Mouse (Mus musculus): ENCODE results near the gene Ccdc117. TPM values are rescaled to one million over a fixed set of nuclear protein-coding genes. Genes with fewer than 3 reads are reported as not detected.

Gene Ccdc117
- polyA plus RNA-seq (2016; fragmentation: Nextera tagmentation; extraction: Ambion mirVana) = 21.3 and 22.6 TPM in 2 replicates

DNA sequence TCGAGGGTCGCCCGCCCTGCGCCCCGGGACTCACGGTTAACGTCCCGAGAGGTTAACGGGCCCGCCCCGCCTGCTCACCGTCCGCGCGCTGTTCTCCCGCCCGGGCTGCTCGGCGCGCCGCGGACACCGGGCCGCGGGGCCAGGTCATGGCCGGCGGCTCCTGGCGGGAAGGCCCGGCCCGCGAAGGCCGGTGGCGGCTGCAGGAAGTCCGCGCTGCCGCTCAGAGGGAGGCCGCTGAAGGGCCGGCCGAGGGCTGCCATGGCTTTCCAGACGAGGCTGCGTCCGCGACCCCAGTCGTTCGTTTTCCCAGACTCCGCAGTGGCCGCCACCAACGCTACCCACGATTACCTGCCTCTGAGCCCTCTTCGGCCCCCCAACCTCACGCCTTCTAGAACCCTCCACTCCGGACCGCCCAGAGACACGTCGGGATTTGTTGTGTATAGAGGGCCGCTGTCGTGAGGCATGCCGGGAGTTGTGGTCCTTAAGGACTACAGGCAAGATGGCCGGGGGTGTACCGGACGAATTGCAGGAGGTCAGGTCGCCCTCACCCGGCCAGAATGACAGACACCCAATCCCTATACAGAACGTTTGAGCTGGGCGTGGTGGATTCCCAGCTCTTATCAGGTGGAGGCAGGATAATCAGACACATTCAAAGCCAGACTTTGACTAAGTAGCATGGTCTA, at the start of gene Ccdc117:
Ccdc117 (minus strand) TSS at position 389 of the 683 bp plus-strand sequence.
- no peaks in the 10 kb centered on the region for H3K27me3 ChIP-seq (ENCODE audit: low read depth, poor library complexity, severe bottlenecking)
- H3K36me3 ChIP-seq = peaks cover 26% of the 10 kb centered on the region
- peak; percentile 90 for DNase-seq (ENCODE audit: low spot score)
- H3K4me3 ChIP-seq = peak within 1 kb of the TSS; percentile 87
- no peaks in the 10 kb centered on the region for H3K9me3 ChIP-seq (replicated peaks)
- WGBS = under 1% methylated on average over 44 of the region's 65 CpGs
- peaks cover 32% of the 10 kb centered on the region for H3K4me1 ChIP-seq
- H3K27ac ChIP-seq (replicated peaks) = peak within 1 kb of the TSS; percentile 92

DNA sequence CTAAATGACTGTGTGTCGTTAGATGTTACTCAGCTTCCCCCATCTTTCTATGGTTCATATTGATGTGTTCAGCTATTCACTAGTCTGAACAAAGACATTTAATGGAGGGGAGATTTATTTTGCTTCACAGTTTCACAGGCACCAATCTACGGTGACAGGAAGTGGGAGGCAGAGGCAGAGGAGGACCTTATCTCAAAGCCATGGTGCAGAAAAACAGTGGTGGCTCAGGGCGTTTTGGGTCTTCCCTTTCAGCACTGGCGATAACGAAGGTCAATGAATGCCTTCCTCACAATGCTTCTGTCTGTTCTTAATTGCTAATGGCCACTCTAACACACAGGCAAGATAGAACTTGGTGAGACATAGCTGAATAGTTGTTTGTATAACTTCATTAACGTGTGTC, 33.1 kb upstream of the Ccdc117 start:
- Histone ChIP-seq H3K4me1 (peaks cover 19% of the 10 kb centered on the region), H3K9me3 (replicated peaks) (no peaks in the 10 kb centered on the region), H3K27me3 (ENCODE audit: low read depth, poor library complexity, severe bottlenecking) (no peaks in the 10 kb centered on the region), H3K36me3 (no peaks in the 10 kb centered on the region), H3K4me3 (no peak overlapping the region), H3K27ac (replicated peaks) (no peak overlapping the region)
- WGBS = 82% methylated on average over 6 of the region's 6 CpGs
- DNase-seq (ENCODE audit: low spot score) = no peak

DNA sequence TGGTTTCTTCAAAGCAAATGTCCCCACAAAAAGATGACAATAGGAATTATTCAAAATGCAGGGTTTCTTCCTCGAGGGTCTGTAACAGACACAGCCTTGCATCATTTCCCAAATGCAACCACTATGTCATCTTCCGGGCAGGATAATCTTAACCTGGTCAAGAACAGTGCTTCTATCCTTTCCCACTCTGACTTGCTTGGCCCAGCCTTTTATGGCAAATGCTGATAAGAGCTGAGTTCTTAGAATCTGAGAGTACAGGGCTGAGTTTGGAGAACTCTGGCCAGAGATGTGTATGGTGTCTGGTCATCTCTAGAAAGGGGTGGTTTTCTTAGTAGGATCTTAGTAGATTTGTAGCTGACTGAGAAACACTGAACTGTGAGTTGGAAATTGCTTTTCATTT, 31.8 kb upstream of the Ccdc117 start:
- DNase-seq (ENCODE audit: low spot score) = no peak
- H3K4me1 ChIP-seq = peaks cover 21% of the 10 kb centered on the region
- no peaks in the 10 kb centered on the region for H3K27me3 ChIP-seq (ENCODE audit: low read depth, poor library complexity, severe bottlenecking)
- 85% methylated on average over 2 of the region's 2 CpGs for WGBS
- no peak overlapping the region for H3K27ac ChIP-seq (replicated peaks)
- H3K4me3 ChIP-seq = no peak overlapping the region
- H3K36me3 ChIP-seq = no peaks in the 10 kb centered on the region
- H3K9me3 ChIP-seq (replicated peaks) = no peaks in the 10 kb centered on the region

DNA sequence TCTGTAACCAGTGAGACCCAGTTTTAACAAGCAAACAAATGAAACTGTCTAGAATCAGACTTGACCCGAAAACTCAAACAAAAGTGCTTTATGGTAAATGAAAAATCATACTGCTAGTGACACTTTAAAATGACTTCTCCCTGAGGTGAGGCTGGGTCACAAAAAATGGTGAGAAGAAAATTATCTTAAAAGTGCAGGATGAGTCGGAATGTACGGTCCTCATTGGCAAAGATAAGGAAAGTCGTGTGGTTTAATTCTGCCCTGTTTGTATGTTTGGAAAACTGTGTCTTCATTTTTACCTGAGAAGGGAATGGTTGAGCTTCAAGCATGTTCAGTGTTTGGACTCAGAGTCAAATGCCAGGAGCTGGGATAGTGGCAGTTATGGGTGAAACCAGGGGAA, 29.9 kb upstream of the Ccdc117 start:
- no peaks in the 10 kb centered on the region for H3K27me3 ChIP-seq (ENCODE audit: low read depth, poor library complexity, severe bottlenecking)
- no peaks in the 10 kb centered on the region for H3K9me3 ChIP-seq (replicated peaks)
- 93% methylated on average over 4 of the region's 4 CpGs for WGBS
- H3K4me1 ChIP-seq = 0 out of 2 replicates have a peak, but pooled peaks cover 2% of the 10 kb centered on the region
- no peak for DNase-seq (ENCODE audit: low spot score)
- no peak overlapping the region for H3K4me3 ChIP-seq
- no peak overlapping the region for H3K27ac ChIP-seq (replicated peaks)
- no peaks in the 10 kb centered on the region for H3K36me3 ChIP-seq

DNA sequence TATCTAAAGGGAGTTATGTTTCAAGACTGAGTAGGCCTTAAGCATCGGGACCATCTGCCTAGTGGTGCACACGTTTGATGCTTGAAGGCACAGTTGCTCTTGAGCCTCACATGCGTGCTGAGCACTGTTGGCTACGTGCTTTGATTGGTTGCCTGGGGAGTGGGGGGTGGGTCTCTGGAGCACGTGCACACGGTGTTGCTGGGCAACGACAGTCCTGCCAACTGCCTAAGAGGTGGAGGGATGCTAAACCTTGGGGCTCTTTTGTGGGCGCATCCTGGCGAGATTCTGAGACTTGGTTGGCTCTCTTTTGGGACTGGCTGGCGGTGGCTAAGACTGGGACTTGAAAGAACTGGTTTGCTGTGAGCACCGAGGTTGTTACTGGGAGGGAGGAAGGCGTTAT, 27.5 kb upstream of the Ccdc117 start, which contains the start of gene Ankrd36:
Ankrd36 (plus strand) TSS at position 211 of the 400 bp plus-strand sequence.
- H3K4me3 ChIP-seq = no peak within 1 kb of the TSS
- no peak within 1 kb of the TSS for H3K27ac ChIP-seq (replicated peaks)
- H3K9me3 ChIP-seq (replicated peaks) = no peaks in the 10 kb centered on the region
- no peak for DNase-seq (ENCODE audit: low spot score)
- H3K36me3 ChIP-seq = no peaks in the 10 kb centered on the region
- H3K4me1 ChIP-seq = 0 out of 2 replicates have a peak, but pooled peaks cover 2% of the 10 kb centered on the region
- no peaks in the 10 kb centered on the region for H3K27me3 ChIP-seq (ENCODE audit: low read depth, poor library complexity, severe bottlenecking)
- WGBS = 84% methylated on average over 12 of the region's 12 CpGs

DNA sequence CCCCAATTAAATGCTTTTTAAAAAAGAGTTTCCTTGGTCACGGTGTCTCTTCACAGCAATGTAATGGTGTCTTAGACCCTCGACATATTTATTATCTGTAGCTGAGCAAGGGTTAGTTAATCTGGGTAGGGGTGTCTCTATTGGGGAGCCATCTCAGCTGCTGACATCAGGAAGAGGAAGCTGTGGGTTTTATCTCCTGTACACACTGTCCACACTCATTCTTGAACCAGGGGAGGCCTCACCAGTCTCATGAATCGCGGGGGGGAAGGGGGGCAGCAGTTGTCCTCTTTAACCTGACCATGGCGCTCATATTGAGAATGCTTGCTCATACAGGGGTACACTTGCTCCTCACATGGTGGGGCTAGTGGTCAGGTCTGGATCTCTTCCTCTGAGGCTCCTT, 26.1 kb upstream of the Ccdc117 start:
- Histone ChIP-seq H3K36me3 (no peaks in the 10 kb centered on the region), H3K27me3 (ENCODE audit: low read depth, poor library complexity, severe bottlenecking) (no peaks in the 10 kb centered on the region), H3K27ac (replicated peaks) (no peak overlapping the region), H3K4me3 (no peak overlapping the region), H3K4me1 (peaks cover 14% of the 10 kb centered on the region), H3K9me3 (replicated peaks) (no peaks in the 10 kb centered on the region)
- WGBS = 88% methylated on average over 5 of the region's 5 CpGs
- DNase-seq (ENCODE audit: low spot score) = no peak

DNA sequence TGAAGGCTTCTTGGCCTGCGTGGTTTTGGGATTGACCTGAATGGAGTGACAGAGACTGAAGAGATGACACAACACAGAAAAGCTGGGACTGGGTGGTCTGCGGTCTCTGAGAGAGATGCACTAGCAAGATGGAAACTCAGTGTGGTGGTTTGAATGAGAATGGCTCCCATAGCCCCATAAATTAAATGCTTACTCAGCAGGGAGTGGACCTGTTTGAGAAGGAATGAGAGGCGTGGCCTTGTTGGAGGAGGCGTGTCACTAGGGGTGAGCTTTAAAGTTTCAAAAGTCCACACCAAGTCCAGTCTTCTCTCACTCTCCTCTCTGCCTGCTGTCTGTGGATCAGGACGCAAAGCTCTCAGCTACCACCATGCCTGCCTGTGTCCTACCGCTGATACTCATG, 25.7 kb upstream of the Ccdc117 start:
- no peak overlapping the region for H3K4me3 ChIP-seq
- no peaks in the 10 kb centered on the region for H3K36me3 ChIP-seq
- no peak overlapping the region for H3K27ac ChIP-seq (replicated peaks)
- no peaks in the 10 kb centered on the region for H3K27me3 ChIP-seq (ENCODE audit: low read depth, poor library complexity, severe bottlenecking)
- H3K4me1 ChIP-seq = peaks cover 18% of the 10 kb centered on the region
- no peak for DNase-seq (ENCODE audit: low spot score)
- 97% methylated on average over 6 of the region's 6 CpGs for WGBS
- no peaks in the 10 kb centered on the region for H3K9me3 ChIP-seq (replicated peaks)

DNA sequence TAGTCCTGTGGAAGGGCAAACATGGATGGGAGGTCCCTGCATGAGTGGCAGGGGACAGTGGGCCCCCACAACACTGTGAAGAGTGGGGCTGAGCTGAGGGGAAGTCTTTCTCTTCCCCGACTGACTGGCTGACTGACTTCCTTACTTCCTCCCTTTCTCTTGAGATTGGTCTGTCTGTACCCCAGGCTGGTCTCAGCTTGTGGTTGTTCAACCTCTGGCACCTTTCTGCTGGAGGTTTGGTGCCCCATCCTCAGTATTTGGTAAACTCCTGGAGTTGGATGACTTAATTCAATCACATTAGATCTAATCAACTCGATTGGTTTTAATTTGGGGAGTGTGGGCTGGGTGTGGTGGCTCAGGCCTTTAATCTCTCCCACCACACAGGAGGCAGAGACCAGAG, 24.5 kb upstream of the Ccdc117 start:
- H3K36me3 ChIP-seq = no peaks in the 10 kb centered on the region
- H3K4me3 ChIP-seq = no peak overlapping the region
- peaks cover 24% of the 10 kb centered on the region for H3K4me1 ChIP-seq
- 78% methylated on average over 2 of the region's 2 CpGs for WGBS
- no peak overlapping the region for H3K27ac ChIP-seq (replicated peaks)
- no peaks in the 10 kb centered on the region for H3K27me3 ChIP-seq (ENCODE audit: low read depth, poor library complexity, severe bottlenecking)
- no peaks in the 10 kb centered on the region for H3K9me3 ChIP-seq (replicated peaks)
- DNase-seq (ENCODE audit: low spot score) = no peak

DNA sequence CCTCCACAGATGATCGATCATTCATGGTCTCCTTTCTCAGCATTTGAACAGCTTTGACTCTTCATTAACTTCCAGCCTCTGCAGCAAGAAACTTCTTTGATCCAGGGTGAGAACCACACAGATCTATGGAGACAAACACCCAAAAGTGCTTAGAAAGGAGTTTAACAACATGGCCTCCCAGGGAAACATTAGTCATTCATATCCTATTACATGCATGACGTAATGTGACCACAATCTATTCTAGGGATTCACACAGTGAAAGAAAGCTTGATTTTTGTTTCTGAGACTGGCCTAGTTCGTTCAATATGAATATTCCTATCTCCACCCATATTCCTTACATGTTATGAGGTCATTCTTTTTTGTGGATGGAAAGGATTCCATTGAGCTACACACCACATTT, 23.6 kb upstream of the Ccdc117 start:
- 86% methylated on average over 3 of the region's 3 CpGs for WGBS
- DNase-seq (ENCODE audit: low spot score) = no peak
- Histone ChIP-seq H3K27ac (replicated peaks) (no peak overlapping the region), H3K9me3 (replicated peaks) (no peaks in the 10 kb centered on the region), H3K4me3 (no peak overlapping the region), H3K27me3 (ENCODE audit: low read depth, poor library complexity, severe bottlenecking) (no peaks in the 10 kb centered on the region), H3K36me3 (no peaks in the 10 kb centered on the region), H3K4me1 (peaks cover 27% of the 10 kb centered on the region)

DNA sequence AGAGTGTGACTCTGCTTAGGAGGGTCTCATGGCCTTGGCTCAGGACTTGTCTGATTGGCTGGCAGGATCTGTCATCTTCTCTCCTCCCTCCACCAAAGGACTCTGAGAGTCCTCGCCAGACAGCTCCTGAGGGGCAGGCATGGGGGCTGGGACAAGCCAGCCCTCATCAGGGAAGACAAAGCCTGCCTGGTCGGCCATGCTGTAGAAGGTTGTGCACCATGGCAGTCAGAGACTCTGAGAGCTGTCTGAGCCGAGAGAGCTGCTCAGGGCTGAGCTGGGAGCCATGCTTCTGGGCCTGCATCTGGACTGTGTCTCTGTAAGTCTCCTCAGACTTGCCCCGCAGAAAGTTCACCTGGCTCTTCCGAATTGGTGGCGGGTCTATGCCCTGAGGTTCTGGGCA, 21.9 kb upstream of the Ccdc117 start:
- H3K4me1 ChIP-seq = peaks cover 27% of the 10 kb centered on the region
- DNase-seq (ENCODE audit: low spot score) = no peak
- H3K27ac ChIP-seq (replicated peaks) = 0 out of 2 replicates have a peak overlapping the region, but pooled peaks have one; percentile 10
- no peaks in the 10 kb centered on the region for H3K27me3 ChIP-seq (ENCODE audit: low read depth, poor library complexity, severe bottlenecking)
- no peaks in the 10 kb centered on the region for H3K9me3 ChIP-seq (replicated peaks)
- 62% methylated on average over 6 of the region's 6 CpGs for whole genome bisulfite sequencing
- H3K36me3 ChIP-seq = no peaks in the 10 kb centered on the region
- no peak overlapping the region for H3K4me3 ChIP-seq

DNA sequence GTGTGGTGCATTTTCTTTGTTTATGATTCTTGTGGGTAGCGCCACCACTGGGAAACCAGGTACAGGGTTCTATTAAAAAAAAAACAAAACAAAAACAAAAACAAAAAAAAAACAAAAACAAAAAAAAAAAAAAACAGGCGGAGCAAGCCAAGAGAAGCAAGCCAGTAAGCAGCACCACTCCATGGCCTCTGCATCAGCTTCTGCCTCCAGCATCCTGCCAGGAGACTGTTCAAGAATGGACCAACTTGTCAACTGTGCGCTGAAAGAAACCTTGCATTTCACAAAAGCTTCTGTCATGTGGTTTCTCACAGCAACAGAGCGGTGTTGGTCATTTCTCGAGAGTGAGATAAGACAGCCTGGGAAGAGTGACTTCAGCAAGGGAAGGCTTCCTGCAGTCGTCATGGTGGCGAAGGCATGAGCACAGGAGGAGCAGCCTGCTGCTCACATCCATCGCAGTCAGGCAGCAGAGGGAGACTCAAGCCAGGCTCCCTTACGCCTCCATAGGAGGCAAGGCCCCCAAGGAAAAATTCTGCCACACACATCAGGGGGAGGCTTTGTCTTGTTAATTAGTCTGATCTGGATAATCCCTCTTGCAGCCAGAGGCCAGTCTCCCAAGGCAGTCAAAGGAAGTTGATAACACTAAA, 20.8 kb upstream of the Ccdc117 start:
- H3K4me1 ChIP-seq = peaks cover 27% of the 10 kb centered on the region
- 0 out of 2 replicates have a peak overlapping the region, but pooled peaks have one; percentile 21 for H3K4me3 ChIP-seq
- H3K27ac ChIP-seq (replicated peaks) = peak overlapping the region; percentile 68
- 21% methylated on average over 9 of the region's 9 CpGs for WGBS
- no peaks in the 10 kb centered on the region for H3K9me3 ChIP-seq (replicated peaks)
- DNase-seq (ENCODE audit: low spot score) = peak; percentile 50
- no peaks in the 10 kb centered on the region for H3K27me3 ChIP-seq (ENCODE audit: low read depth, poor library complexity, severe bottlenecking)
- H3K36me3 ChIP-seq = no peaks in the 10 kb centered on the region

DNA sequence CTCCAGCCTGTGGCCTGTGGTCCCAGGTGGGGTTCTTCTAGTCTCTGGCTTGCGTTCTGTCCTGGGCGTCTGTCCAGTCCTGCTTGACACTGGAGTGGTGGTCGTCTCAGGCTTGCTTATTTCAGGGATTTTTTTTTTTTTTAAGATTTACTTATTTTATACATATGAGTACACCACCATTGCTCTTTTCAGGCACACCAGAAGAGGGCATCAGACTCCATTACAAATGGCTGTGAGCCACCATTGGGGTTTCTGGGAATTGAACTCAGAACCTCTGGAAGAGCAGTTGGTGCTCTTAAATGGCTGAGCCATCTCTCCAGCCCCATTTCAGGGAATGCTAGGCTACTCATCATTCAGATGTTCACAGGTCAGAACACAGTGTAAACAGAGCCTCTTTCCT, 18.3 kb upstream of the Ccdc117 start:
- H3K27me3 ChIP-seq (ENCODE audit: low read depth, poor library complexity, severe bottlenecking) = no peaks in the 10 kb centered on the region
- WGBS = 84% methylated on average over 3 of the region's 3 CpGs
- H3K4me3 ChIP-seq = no peak overlapping the region
- no peak for DNase-seq (ENCODE audit: low spot score)
- H3K27ac ChIP-seq (replicated peaks) = no peak overlapping the region
- no peaks in the 10 kb centered on the region for H3K9me3 ChIP-seq (replicated peaks)
- H3K4me1 ChIP-seq = peaks cover 27% of the 10 kb centered on the region
- no peaks in the 10 kb centered on the region for H3K36me3 ChIP-seq

DNA sequence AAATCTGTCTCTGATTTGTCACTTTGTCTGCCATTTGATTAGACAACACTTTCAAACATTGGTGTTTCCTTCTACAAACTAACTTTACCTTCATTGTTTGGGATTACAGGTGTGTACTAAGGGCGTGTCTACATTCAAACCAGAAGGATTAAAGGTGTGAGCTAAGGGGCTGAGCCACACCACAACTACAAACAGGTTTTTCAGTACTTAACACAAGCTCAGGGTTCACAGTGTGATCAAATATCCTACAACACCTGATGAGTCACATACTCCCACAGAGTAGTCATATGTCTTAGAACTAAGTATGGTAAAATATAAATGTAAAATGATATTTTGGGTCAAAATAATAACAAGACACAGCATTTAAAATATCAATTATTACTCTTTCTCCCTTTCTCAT, 9.9 kb upstream of the Ccdc117 start:
- Histone ChIP-seq H3K27me3 (ENCODE audit: low read depth, poor library complexity, severe bottlenecking) (no peaks in the 10 kb centered on the region), H3K36me3 (no peaks in the 10 kb centered on the region), H3K27ac (replicated peaks) (no peak overlapping the region), H3K9me3 (replicated peaks) (peaks cover 11% of the 10 kb centered on the region; the same call in 1 of the 2 replicates), H3K4me1 (no peaks in the 10 kb centered on the region), H3K4me3 (no peak overlapping the region)
- 62% methylated on average over 1 of the region's 1 CpGs for WGBS
- no peak for DNase-seq (ENCODE audit: low spot score)
